Mouse (Mus musculus) ES-E14 (cell line): ENCODE results near the gene Adad2. TPM values are rescaled to one million over a fixed set of nuclear protein-coding genes. Genes with fewer than 3 reads are reported as not detected.

ENCODE experiments used
- DNase-seq: peaks from one replicate; pipeline ENCODE4 v3.0.0-alpha.2; 2013; ENCODE audit warnings: low read depth, low spot score
- H3K27ac ChIP-seq: 2 replicates; pipeline ENCODE4 v1.5.1; 2012; ENCODE audit warnings: low read depth, mild to moderate bottlenecking, low read length, moderate library complexity, mixed read lengths; ENCODE audit not compliant: poor library complexity, insufficient read depth, severe bottlenecking
- H3K36me3 ChIP-seq: 2 replicates; pipeline ENCODE4 v1.6.1; 2012; ENCODE audit warnings: mild to moderate bottlenecking, low read length, moderate library complexity, mixed read lengths; ENCODE audit not compliant: control insufficient read depth, poor library complexity, insufficient read depth, severe bottlenecking
- H3K4me1 ChIP-seq, 2 experiments: fragments of 150-350 bp in 1 of 2; sonication (generic) in 1 of 2; 2 replicates each; pipeline ENCODE4 v1.6.1; 2012; ENCODE audit warnings: low read length in 2 of 2, mild to moderate bottlenecking in 1 of 2, mixed read lengths in 1 of 2; ENCODE audit not compliant: control insufficient read depth in 2 of 2, insufficient read depth in 2 of 2, poor library complexity in 1 of 2
- H3K4me3 ChIP-seq, 2 experiments: fragments of 150-350 bp in 1 of 2; sonication (generic) in 1 of 2; 2 replicates each; pipeline ENCODE4 v1.5.1; 2012; ENCODE audit warnings: low read length in 2 of 2, low read depth in 1 of 2, mild to moderate bottlenecking in 1 of 2, mixed read lengths in 1 of 2; ENCODE audit not compliant: insufficient read depth in 1 of 2, poor library complexity in 1 of 2, severe bottlenecking in 1 of 2
- H3K9ac ChIP-seq: 2 replicates; pipeline ENCODE4 v1.6.1; 2012; ENCODE audit warnings: low read depth, mild to moderate bottlenecking, low read length, mixed read lengths; ENCODE audit not compliant: poor library complexity, insufficient read depth, severe bottlenecking
- H3K9me3 ChIP-seq: fragments of 150-350 bp; sonication (generic); 2 replicates; pipeline ENCODE4 v1.6.1; 2012; ENCODE audit warnings: low read depth, mild to moderate bottlenecking, low read length; ENCODE audit not compliant: control insufficient read depth, insufficient read depth
- CHD2 ChIP-seq: IDR thresholded peaks from 2 replicates; pipeline ENCODE4 v1.6.1; 2014; ENCODE audit warnings: mild to moderate bottlenecking, low read depth, low read length, inconsistent platforms
- HCFC1 ChIP-seq: IDR thresholded peaks from 2 replicates; pipeline ENCODE4 v1.6.1; 2012; ENCODE audit warnings: low read length, inconsistent platforms, borderline replicate concordance; ENCODE audit not compliant: insufficient read depth
- MAFK ChIP-seq: IDR thresholded peaks from 2 replicates; pipeline ENCODE4 v1.6.1; 2014; ENCODE audit warnings: mild to moderate bottlenecking, low read depth, low read length, inconsistent platforms; ENCODE audit not compliant: insufficient read depth
- ZC3H11A ChIP-seq: IDR thresholded peaks from 2 replicates; pipeline ENCODE4 v1.6.1; 2012; ENCODE audit warnings: low read depth, mild to moderate bottlenecking, inconsistent platforms, low read length, borderline replicate concordance
- ZNF384 ChIP-seq: IDR thresholded peaks from 2 replicates; pipeline ENCODE4 v1.6.1; 2012; ENCODE audit warnings: low read depth, low read length, inconsistent platforms
- in situ Hi-C, 2 experiments: fragments of 600-800 bp; cut with MboI; formaldehyde crosslinking; loops; one replicate each; pipeline ENCODE4 v1.15.1; 2025; ENCODE audit warnings: low sequenced_read_pairs in 2 of 2, inconsistent platforms in 1 of 2; ENCODE audit not compliant: unreplicated experiment in 2 of 2
- total RNA-seq: library from RNA; depleted of rRNA; stranded (reverse); fragments of 300-350 nt; gene quantifications from 2 replicates; pipeline ENCODE4 v1.2.3, GENCODE M21; 2012

Adad2 gene
- total RNA-seq, 1 experiment = 6.8 TPM

DNA sequence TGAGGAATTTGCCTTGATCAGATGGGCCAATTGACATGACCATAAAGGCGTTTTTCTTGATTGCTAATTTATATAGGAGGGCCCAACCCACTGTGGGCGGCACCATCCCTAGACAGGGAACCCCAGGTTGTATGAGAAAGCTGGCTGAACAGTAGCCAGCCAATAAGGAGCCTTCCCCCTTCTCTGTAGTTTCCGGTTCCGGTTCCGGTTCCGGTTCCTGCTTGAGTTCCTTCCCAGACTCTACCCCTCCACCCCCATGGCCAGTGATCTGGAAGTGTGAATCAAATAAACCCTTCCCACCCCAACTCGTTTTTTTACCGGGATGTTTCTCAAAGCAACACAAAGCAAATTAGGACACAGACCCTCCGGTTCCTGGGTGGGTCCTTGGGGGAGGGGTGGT lies 19.7 kb downstream of the Adad2 start:
- no peaks in the 10 kb centered on the region for H3K36me3 ChIP-seq
- no peak overlapping the region for H3K4me3 ChIP-seq
- no peak for DNase-seq
- in situ Hi-C loops = no loop called here
- H3K4me1 ChIP-seq = peaks cover 1 to 15% of the 10 kb centered on the region in 2 experiments; a peak in 3 of 4 replicates
- H3K27ac ChIP-seq = no peak overlapping the region
- no peaks in the 10 kb centered on the region for H3K9me3 ChIP-seq
- no peak overlapping the region for H3K9ac ChIP-seq
- TF ChIP-seq MAFK (no peak), ZC3H11A (no peak), CHD2 (no peak), HCFC1 (no peak), ZNF384 (no peak)

GRCm38 (mm10) chr8:119632909-119633308 lies 20.4 kb downstream of the Adad2 start:
- no peaks in the 10 kb centered on the region for H3K36me3 ChIP-seq
- H3K27ac ChIP-seq = no peak overlapping the region
- H3K4me1 ChIP-seq = peaks cover 0 to 9% of the 10 kb centered on the region in 2 experiments; a peak in 3 of 4 replicates
- no peaks in the 10 kb centered on the region for H3K9me3 ChIP-seq
- in situ Hi-C loops = no loop called here
- H3K4me3 ChIP-seq = peak overlapping the region; percentile 28 to 37; a peak in 3 of 4 replicates
- H3K9ac ChIP-seq = peak overlapping the region; percentile 3; the same call in 1 of the 2 replicates
- DNase-seq = no peak
- TF ChIP-seq CHD2 (no peak), HCFC1 (no peak), ZNF384 (no peak), ZC3H11A (no peak), MAFK (no peak)

GRCm38 (mm10) chr8:119634616-119635336 lies 22.2 kb downstream of the Adad2 start:
- H3K4me3 ChIP-seq = no peak overlapping the region
- no peaks in the 10 kb centered on the region for H3K9me3 ChIP-seq
- H3K9ac ChIP-seq = no peak overlapping the region
- H3K4me1 ChIP-seq = peaks cover 0 to 5% of the 10 kb centered on the region in 2 experiments; a peak in 1 of 4 replicates
- no peaks in the 10 kb centered on the region for H3K36me3 ChIP-seq
- in situ Hi-C loops = no loop called here
- no peak for DNase-seq
- H3K27ac ChIP-seq = no peak overlapping the region
- TF ChIP-seq HCFC1 (no peak), ZC3H11A (no peak), ZNF384 (no peak), MAFK (no peak), CHD2 (no peak)

DNA sequence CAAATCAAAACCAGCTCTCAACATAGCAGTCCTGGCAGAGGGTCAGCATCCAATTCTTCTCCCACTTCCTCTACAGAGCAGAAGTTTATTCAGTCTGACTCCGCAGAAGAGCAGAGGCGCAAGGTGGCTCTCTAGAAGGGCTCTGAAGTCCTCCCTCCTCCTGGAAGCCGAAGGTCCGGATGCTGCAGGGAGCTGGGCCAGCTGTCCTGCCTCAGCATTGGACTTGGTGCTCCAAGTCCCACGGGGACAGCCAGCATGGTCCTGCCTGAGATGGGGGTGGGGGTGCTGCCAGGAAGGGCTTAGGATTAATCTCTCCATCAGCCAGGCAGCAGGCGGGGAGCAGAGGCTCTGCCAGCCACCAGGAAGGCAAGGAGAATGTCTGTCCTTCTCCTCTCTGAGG lies 22.8 kb downstream of the Adad2 start, which contains the start of gene Kcng4:
Kcng4 (minus strand) TSS at position 303 of the 400 bp plus-strand sequence.
- Histone ChIP-seq H3K27ac (no peak within 1 kb of the TSS), H3K9ac (no peak within 1 kb of the TSS), H3K9me3 (no peaks in the 10 kb centered on the region), H3K36me3 (no peaks in the 10 kb centered on the region), H3K4me3 (no peak within 1 kb of the TSS), H3K4me1 (peaks cover 0 to 5% of the 10 kb centered on the region in 2 experiments; a peak in 1 of 4 replicates)
- TF ChIP-seq ZC3H11A (no peak), MAFK (no peak), ZNF384 (no peak), CHD2 (no peak), HCFC1 (no peak)
- DNase-seq = no peak
- in situ Hi-C loops = no loop called here

DNA sequence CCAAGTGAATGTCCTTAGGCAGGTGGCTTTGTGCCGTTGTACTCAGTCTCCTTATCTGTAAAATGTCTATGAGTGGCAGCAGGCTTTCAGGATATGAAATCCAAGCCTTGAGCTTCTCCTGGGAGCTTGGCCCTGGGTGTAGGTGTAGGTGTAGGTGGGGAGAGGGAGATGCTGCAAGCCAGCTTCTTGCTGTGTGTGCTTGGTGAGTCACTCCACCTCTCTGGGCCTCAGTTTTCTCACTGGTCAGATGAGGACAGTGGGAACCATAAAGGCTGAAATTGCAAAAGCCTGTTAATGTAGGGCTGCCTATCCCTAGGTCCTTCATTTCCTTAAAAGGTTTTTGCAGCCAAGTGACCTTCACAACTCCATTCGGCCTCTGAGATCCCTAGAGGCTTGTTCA lies 23.4 kb downstream of the Adad2 start:
- DNase-seq = no peak
- TF ChIP-seq CHD2 (no peak), HCFC1 (no peak)
- Histone ChIP-seq H3K9ac (no peak overlapping the region), H3K4me3 (no peak overlapping the region), H3K36me3 (no peaks in the 10 kb centered on the region), H3K4me1 (peaks cover 0 to 5% of the 10 kb centered on the region in 2 experiments; a peak in 1 of 4 replicates), H3K27ac (no peak overlapping the region), H3K9me3 (no peaks in the 10 kb centered on the region)
- in situ Hi-C loops = no loop called here
